Comparison of ENCODE assay signal across 20 mouse cellular contexts in the genomic region with DNA sequence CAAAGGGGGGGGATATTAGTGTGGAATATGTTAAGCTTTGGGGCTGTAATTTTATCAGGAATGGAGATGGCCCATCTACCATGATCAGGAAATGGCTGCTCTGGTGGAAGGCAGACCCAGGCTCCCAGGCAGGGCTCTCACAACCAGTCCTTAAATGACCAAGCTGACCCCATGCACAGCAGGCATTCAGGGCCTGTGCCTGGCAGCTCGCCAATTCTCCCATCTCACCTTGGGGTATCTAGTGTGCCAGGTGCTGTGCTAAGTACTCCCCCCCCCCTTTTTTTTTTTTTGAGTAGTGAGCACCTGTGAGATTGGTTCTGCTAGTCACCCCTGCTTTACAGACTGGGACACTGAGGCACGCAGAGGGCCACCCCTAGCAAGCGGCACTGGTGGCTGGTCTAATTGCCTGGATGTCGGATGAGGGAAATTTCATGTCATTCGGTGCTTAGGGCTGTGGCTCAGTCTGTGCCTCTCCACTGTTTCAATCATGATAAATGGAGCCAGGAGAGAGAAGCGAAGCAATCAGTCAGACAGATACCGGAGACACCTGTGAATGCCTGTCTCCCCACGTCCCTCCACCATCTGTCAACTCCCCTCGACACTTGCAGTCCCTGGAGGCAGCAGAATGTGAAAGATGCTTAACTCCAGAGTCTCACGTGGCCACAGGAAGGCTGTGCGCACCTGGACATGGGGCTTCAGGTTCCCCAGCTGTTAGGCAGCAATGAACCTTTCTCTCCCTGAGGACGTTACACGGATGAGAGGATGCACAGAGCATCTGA. TPM values are rescaled to one million over a fixed set of nuclear protein-coding genes. Genes with fewer than 3 reads are reported as not detected.
DNase-seq lines count a peak whose midpoint lies in the region; ATAC-seq lines count a peak whose summit lies in the region.
"Had no signal": no experiment of that assay in that cellular context is flagged by ENCODE, and none has a peak within 500 bp of the region (broad histone marks: within the 10 kb centered on the region; RNA-seq: fewer than 3 reads in every experiment).

No protein-coding gene starts in this region.

- no peaks in the 10 kb centered on the region for H3K36me3 ChIP-seq in hindbrain, embryonic 16.5 days (ENCODE audit: control insufficient read depth, insufficient read depth, low read length)
- no peaks in the 10 kb centered on the region for H3K36me3 ChIP-seq in hindbrain, embryonic 14.5 days (replicated peaks; ENCODE audit: control insufficient read depth, insufficient read depth)
- H3K36me3 ChIP-seq: embryonic facial prominence, embryonic 13.5 days; forebrain, embryonic 12.5 days; heart, embryonic 12.5 days; kidney, embryonic 15.5 days had no signal

- no peak overlapping the region for H3K4me3 ChIP-seq in hindbrain, embryonic 16.5 days (ENCODE audit: low read length)
- no peak overlapping the region for H3K4me3 ChIP-seq in hindbrain, embryonic 14.5 days (replicated peaks; ENCODE audit: low read length)
- H3K4me3 ChIP-seq: embryonic facial prominence, embryonic 13.5 days; forebrain, embryonic 12.5 days; heart, embryonic 12.5 days; kidney, embryonic 15.5 days had no signal

- H3K4me1 ChIP-seq in hindbrain, embryonic 16.5 days (ENCODE audit: control insufficient read depth, insufficient read depth, low read depth, low read length), result peaks cover 2% of the 10 kb centered on the region; the same call in 1 of the 2 replicates
- H3K4me1 ChIP-seq in hindbrain, embryonic 14.5 days (replicated peaks; ENCODE audit: control insufficient read depth, insufficient read depth, low read length), result 0 out of 2 replicates have a peak, but pooled peaks cover 4% of the 10 kb centered on the region
- H3K4me1 ChIP-seq: embryonic facial prominence, embryonic 13.5 days; forebrain, embryonic 12.5 days; heart, embryonic 12.5 days; kidney, embryonic 15.5 days had no signal

- no peak overlapping the region for H3K4me2 ChIP-seq in hindbrain, embryonic 16.5 days (ENCODE audit: low read length)
- no peak overlapping the region for H3K4me2 ChIP-seq in hindbrain, embryonic 14.5 days (replicated peaks)
- H3K4me2 ChIP-seq: embryonic facial prominence, embryonic 13.5 days; forebrain, embryonic 12.5 days; heart, embryonic 12.5 days; kidney, embryonic 15.5 days had no signal

- no peaks in the 10 kb centered on the region for H3K27me3 ChIP-seq in hindbrain, embryonic 16.5 days (replicated peaks; ENCODE audit: control insufficient read depth, insufficient read depth, low read length)
- no peaks in the 10 kb centered on the region for H3K27me3 ChIP-seq in hindbrain, embryonic 14.5 days (ENCODE audit: control insufficient read depth, insufficient read depth, low read length)
- H3K27me3 ChIP-seq: embryonic facial prominence, embryonic 13.5 days; forebrain, embryonic 12.5 days; heart, embryonic 12.5 days had no signal

- no peak overlapping the region for H3K9ac ChIP-seq in hindbrain, embryonic 16.5 days (ENCODE audit: low read depth, low read length)
- H3K9ac ChIP-seq in hindbrain, embryonic 14.5 days, result no peak overlapping the region
- H3K9ac ChIP-seq: embryonic facial prominence, embryonic 13.5 days; forebrain, embryonic 12.5 days; heart, embryonic 12.5 days; kidney, embryonic 15.5 days had no signal

- H3K9me3 ChIP-seq in hindbrain, embryonic 16.5 days (ENCODE audit: control insufficient read depth, low read length), result no peaks in the 10 kb centered on the region
- no peaks in the 10 kb centered on the region for H3K9me3 ChIP-seq in hindbrain, embryonic 14.5 days (ENCODE audit: control insufficient read depth, low read length)
- H3K9me3 ChIP-seq: embryonic facial prominence, embryonic 13.5 days; forebrain, embryonic 12.5 days; heart, embryonic 12.5 days; kidney, embryonic 15.5 days had no signal

- peak; percentile 56 for DNase-seq in cerebellum, adult 9-10 months
- no peak for DNase-seq in hindbrain, embryonic 14.5 days (ENCODE audit: low spot score)
- peak; percentile 53 for DNase-seq in brain, adult 2 months (ENCODE audit: low read depth, low spot score)
- peak; percentile 47 to 50 for DNase-seq in cerebellum, postnatal 10 days
- DNase-seq in ovary, postnatal 36 days (ENCODE audit: low spot score), result no peak
- DNase-seq: adrenal gland, postnatal 14 days; gastrocnemius, postnatal 10 days; kidney, adult 2 months had no signal

- no peak overlapping the region for H3K27ac ChIP-seq in hindbrain, embryonic 16.5 days (ENCODE audit: low read depth, low read length)
- no peak overlapping the region for H3K27ac ChIP-seq in hindbrain, embryonic 14.5 days
- H3K27ac ChIP-seq: embryonic facial prominence, embryonic 13.5 days; forebrain, embryonic 12.5 days; kidney, embryonic 15.5 days had no signal

- WGBS in hindbrain, embryonic 16.5 days, result 55% methylated on average over 13 of the region's 13 CpGs
- 58% methylated on average over 13 of the region's 13 CpGs for WGBS in hindbrain, embryonic 14.5 days

- no peak for ATAC-seq in cerebellum, adult (ENCODE audit: insufficient number of reproducible peaks, low FRiP score, low TSS enrichment)
- peak; percentile 64 for ATAC-seq in hindbrain, embryonic 16.5 days
- no peak for ATAC-seq in hindbrain, embryonic 14.5 days (ENCODE audit: low FRiP score)
- ATAC-seq: activated CD4-positive, CD25-positive, alpha-beta regulatory T cell, adult 4 months; forebrain, embryonic 16.5 days; intestine, embryonic 16.5 days; Patski had no signal

RNA-seq across cellular contexts. Expression of a gene that starts 42.3 kb away (rescaled TPM):
- polyA plus RNA-seq in hindbrain, embryonic 16.5 days (2015; fragmentation: Nextera tagmentation; extraction: Ambion mirVana), result 35.2 and 35.7 TPM in 2 replicates
- 28.6 and 33.7 TPM in 2 replicates for polyA plus RNA-seq in hindbrain, embryonic 14.5 days (2014; fragmentation: Nextera tagmentation; extraction: Ambion mirVana)
- polyA plus RNA-seq: activated CD4-positive, CD25-positive, alpha-beta regulatory T cell, adult 4 months; heart, embryonic 12.5 days; heart, embryonic 16.5 days; Patski had no signal

RNA-seq across cellular contexts. Expression of a gene that starts 53.2 kb away (rescaled TPM):
- polyA plus RNA-seq in hindbrain, embryonic 16.5 days (2015; fragmentation: Nextera tagmentation; extraction: Ambion mirVana), result 0.12 and 0.18 TPM in 2 replicates
- not detected in 2 replicates for polyA plus RNA-seq in hindbrain, embryonic 14.5 days (2014; fragmentation: Nextera tagmentation; extraction: Ambion mirVana)
- polyA plus RNA-seq: cerebellum, adult 2 months; embryonic facial prominence, embryonic 13.5 days; forebrain, embryonic 12.5 days; forebrain, embryonic 16.5 days; heart, embryonic 12.5 days; intestine, embryonic 16.5 days; kidney, adult 2 months; kidney, embryonic 15.5 days; Patski had no signal

Comparison
In these comparisons a context has a peak if more than half of its experiments do, and no peak if none do; other contexts are left out.
1. DNase-seq: peak in cerebellum, adult 9-10 months (single experiment), brain, adult 2 months (single experiment) and cerebellum, postnatal 10 days (2 of 2); none in hindbrain, embryonic 14.5 days (single experiment) and ovary, postnatal 36 days (single experiment).